Mouse (Mus musculus): ENCODE results near the gene Irf2. TPM values are rescaled to one million over a fixed set of nuclear protein-coding genes. Genes with fewer than 3 reads are reported as not detected.
A peak's percentile ranks its signal among the peaks of the same experiment; 100 is the strongest.
"Not testable (repeated sequence)": the region's sequence is repeated elsewhere in the genome, so short reads cannot be mapped to it uniquely, and the experiment has no call there.

Irf2 gene
- polyA plus RNA-seq, 1 experiment = 9.7 TPM

DNA sequence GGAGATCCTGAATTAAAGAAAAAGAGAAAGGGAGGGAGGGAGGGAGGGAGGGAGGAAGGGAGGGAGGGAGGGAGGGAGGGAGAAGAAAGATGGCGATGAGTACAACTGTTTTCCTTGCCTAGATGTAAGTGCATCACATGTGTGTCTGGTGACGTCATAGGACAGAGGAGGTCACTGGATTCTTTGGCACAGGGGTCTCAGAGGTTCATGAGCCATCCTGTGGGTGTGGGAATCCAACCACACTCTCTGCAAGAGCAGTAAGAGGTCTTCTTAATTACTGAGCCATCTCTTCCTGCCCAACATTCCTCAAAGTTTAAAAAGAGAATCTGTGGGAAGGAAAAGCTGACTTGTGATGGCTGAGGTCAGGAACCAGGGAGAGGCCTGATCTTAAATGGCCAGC, 28.0 kb upstream of the Irf2 start:
- no peak for DNase-seq (ENCODE audit: low read depth)
- no peak for TF ChIP-seq CTCF (IDR thresholded peaks at IDR 0.05; ENCODE audit: borderline replicate concordance, extremely low read depth, insufficient read depth, insufficient read length)
- no peak for TF ChIP-seq POLR2A (IDR thresholded peaks at IDR 0.05; ENCODE audit: borderline replicate concordance, extremely low read depth, insufficient read depth, insufficient read length, poor library complexity, severe bottlenecking)

DNA sequence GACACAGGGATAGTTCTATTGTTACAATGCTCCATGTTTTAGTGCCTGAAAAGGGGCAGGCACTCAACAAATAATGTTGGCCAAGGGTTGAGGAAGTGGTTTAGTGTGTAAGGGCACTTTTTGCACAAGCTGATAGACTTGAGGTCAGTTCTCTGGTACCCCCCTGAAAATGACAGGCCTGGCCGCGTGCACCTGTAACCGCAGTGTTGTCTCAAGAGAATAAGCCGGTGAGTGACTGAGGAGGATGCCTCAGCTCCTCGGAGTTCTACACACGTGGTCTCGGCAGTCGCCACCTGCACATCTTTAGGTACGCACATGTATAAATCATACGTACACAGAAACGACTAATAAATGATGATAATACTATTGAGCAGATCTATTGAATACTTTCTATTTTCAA, 26.4 kb upstream of the Irf2 start:
- TF ChIP-seq POLR2A (IDR thresholded peaks at IDR 0.05; ENCODE audit: borderline replicate concordance, extremely low read depth, insufficient read depth, insufficient read length, poor library complexity, severe bottlenecking) (no peak), CTCF (IDR thresholded peaks at IDR 0.05; ENCODE audit: borderline replicate concordance, extremely low read depth, insufficient read depth, insufficient read length) (no peak)
- no peak for DNase-seq (ENCODE audit: low read depth)

DNA sequence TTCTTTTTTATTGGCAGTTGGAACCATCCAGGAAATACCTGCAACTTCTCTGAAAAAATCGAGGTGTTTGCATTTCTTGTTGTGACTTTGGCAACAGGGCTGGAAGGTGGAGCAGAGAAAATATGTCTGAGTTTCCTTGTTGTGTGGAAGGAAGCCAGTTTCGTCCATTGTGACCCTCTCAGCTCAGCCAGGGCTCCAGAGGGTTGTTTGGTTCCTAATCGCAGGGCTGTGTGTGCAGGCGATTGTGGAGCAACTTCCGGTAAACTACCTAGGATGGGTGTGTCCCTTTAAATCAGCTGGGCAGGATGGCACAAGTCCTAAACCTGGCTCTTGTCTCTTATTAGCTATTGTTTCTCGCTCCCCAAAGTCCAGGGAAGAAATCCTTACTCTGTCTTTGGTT, 25.7 kb upstream of the Irf2 start:
- TF ChIP-seq POLR2A (IDR thresholded peaks at IDR 0.05; ENCODE audit: borderline replicate concordance, extremely low read depth, insufficient read depth, insufficient read length, poor library complexity, severe bottlenecking) = no peak
- no peak for TF ChIP-seq CTCF (IDR thresholded peaks at IDR 0.05; ENCODE audit: borderline replicate concordance, extremely low read depth, insufficient read depth, insufficient read length)
- no peak for DNase-seq (ENCODE audit: low read depth)

DNA sequence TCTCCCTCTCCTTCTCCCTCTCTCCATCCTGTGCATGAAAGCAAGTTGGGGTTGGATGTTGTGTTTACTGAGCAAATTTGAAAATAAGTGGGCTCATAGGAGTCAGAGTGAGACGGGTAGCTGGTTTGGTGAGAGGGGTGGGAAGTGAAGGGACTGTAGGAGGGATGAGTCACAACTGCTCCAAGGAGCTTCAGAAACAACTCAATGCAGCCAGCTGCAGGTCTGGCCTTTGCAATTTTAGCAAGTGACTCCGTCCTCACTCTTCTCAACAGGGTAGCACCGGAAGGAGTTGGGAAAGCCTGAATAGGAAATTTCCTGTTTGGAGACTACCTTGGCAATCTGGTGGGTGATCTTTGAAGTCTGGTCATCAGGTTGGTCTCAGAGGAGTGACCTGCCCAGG, 25.1 kb upstream of the Irf2 start:
- no peak for DNase-seq (ENCODE audit: low read depth)
- TF ChIP-seq POLR2A (IDR thresholded peaks at IDR 0.05; ENCODE audit: borderline replicate concordance, extremely low read depth, insufficient read depth, insufficient read length, poor library complexity, severe bottlenecking) = no peak
- no peak for TF ChIP-seq CTCF (IDR thresholded peaks at IDR 0.05; ENCODE audit: borderline replicate concordance, extremely low read depth, insufficient read depth, insufficient read length)

DNA sequence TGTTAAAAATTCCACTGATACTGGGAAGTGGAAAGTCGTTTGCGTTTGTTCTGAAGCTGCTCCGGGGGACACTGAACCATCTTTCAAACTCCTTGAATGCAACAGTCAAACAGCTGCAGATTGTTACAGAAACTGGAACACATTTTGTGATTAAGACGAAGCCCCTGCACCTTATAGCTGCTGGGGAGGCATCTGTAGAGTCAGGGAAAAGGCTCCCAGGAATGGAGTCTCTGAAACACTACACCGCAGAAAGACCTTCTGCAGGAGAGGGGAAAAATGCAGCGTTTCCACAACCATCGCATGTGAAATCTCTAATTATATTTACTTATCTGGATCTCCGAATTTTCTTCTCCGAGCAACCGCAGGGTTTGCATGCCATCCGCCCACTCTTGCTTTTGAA, 23.1 kb upstream of the Irf2 start:
- no peak for DNase-seq (ENCODE audit: low read depth)
- TF ChIP-seq POLR2A (IDR thresholded peaks at IDR 0.05; ENCODE audit: borderline replicate concordance, extremely low read depth, insufficient read depth, insufficient read length, poor library complexity, severe bottlenecking) (no peak), CTCF (IDR thresholded peaks at IDR 0.05; ENCODE audit: borderline replicate concordance, extremely low read depth, insufficient read depth, insufficient read length) (no peak)

DNA sequence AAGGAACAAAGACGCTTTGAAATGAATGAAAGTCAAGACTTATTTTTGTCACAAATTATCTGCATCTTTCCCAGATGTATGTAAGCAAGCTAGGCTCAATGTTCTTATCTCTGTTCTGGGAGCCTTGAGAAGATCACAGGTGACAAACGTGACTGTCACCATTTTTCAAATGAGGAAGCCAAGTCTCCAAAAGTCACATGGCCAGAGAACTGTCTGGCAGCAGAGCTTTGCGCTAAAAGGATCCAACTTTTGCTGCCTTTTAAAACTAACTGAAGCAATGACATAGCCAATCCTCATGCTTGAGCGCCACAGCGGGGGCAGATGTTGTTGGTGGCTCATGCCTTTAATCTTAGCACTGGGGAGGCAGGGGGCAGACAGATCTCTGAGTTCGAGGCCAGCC, 22.4 kb upstream of the Irf2 start:
- no peak for DNase-seq (ENCODE audit: low read depth)
- no peak for TF ChIP-seq CTCF (IDR thresholded peaks at IDR 0.05; ENCODE audit: borderline replicate concordance, extremely low read depth, insufficient read depth, insufficient read length)
- TF ChIP-seq POLR2A (IDR thresholded peaks at IDR 0.05; ENCODE audit: borderline replicate concordance, extremely low read depth, insufficient read depth, insufficient read length, poor library complexity, severe bottlenecking) = no peak

DNA sequence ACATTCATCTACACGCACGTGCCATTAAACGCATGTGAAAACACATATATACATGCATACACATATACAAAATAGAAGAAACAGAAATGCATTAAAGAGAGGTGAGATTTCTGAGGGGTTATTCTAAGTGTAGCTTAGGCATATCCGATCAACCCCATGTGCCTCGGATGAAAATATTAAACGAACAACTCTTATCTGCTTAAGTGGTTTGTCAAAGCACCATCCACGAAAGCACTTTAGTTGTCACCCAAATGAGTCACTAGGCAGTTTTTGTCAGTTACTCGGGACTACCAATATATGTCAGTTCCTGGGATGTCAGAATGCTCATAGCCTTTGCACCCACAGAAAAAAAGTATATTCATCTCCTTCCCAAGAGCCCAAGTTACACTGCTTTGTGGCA, 21.2 kb upstream of the Irf2 start:
- no peak for DNase-seq (ENCODE audit: low read depth)
- TF ChIP-seq POLR2A (IDR thresholded peaks at IDR 0.05; ENCODE audit: borderline replicate concordance, extremely low read depth, insufficient read depth, insufficient read length, poor library complexity, severe bottlenecking) (no peak), CTCF (IDR thresholded peaks at IDR 0.05; ENCODE audit: borderline replicate concordance, extremely low read depth, insufficient read depth, insufficient read length) (no peak)

DNA sequence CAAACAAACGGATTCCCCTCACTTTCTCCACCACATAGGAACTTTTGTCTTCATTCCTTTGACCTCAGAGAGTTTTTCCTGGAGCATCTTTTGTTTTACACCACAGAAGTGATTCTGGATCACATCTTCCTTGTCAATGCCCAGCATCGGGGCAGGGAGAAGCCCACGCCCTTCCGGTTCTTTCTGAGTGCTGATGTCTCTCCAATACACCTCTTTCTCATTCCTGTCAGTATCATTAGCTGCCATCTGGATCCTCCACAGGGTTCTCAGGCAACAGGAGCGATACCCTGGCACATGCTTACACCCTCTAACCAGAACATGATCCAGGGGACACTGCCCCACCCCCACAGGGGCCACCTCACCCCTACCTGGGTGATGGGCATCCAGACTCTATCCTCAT, 20.8 kb upstream of the Irf2 start:
- TF ChIP-seq CTCF (IDR thresholded peaks at IDR 0.05; ENCODE audit: borderline replicate concordance, extremely low read depth, insufficient read depth, insufficient read length) = no peak
- TF ChIP-seq POLR2A (IDR thresholded peaks at IDR 0.05; ENCODE audit: borderline replicate concordance, extremely low read depth, insufficient read depth, insufficient read length, poor library complexity, severe bottlenecking) = no peak
- DNase-seq (ENCODE audit: low read depth) = no peak

DNA sequence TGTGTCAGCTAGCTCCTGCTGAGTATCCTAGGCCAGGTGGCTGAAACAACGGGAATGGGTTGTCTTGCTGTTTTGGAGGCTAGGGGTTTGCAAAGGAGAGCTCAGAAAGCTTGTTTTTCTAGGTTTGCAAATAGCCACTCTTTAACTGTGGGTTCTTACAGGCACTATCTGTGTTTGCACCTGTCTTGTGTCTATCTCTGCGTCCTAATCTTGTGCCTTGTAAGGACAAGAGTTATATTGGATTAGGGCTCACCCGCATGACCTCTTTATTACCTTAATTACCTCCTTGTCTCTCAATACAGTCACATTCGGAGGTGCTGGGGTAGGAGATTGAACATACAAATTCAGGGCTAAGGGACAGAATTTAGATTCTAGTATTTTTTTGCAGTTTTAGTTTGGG, 18.9 kb upstream of the Irf2 start:
- no peak for DNase-seq (ENCODE audit: low read depth)
- TF ChIP-seq CTCF (IDR thresholded peaks at IDR 0.05; ENCODE audit: borderline replicate concordance, extremely low read depth, insufficient read depth, insufficient read length) (no peak), POLR2A (IDR thresholded peaks at IDR 0.05; ENCODE audit: borderline replicate concordance, extremely low read depth, insufficient read depth, insufficient read length, poor library complexity, severe bottlenecking) (no peak)

DNA sequence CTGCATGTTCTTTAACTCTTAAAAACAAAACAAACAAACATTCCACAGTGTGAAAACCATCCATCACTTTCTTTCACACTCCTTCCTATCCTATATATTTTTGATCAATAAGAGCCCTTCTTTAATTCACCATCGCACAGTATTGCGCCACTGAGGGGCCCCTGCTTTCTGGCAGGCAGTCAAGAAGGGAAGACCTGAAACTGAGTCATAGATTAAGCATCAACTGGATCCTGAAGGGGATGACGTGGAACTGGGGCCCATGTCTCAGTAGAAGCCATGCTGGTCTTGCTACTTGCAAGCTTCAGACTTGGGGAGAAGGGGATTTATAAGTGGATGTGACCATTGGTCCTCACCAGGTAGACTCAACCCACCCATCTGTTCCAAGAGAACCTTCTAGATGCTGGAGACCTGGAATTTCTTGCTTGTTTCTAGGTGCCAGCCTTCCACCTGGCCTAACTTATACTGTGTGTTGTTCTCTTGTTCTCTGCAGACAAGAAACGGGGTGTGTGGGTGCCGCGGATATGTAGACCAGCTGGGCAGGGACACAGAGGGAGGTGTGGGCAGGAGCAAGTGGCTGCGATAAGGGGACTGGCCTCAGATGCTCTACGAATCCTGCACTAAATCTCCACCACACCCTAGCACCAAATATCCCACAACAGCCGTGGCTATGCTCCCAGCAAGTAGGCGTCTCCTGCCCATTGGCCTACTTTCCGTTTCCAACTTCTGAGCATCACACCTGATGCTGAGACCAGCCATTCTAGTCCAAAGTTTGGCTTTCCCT, 18.3 kb upstream of the Irf2 start:
- no peak for DNase-seq (ENCODE audit: low read depth)
- TF ChIP-seq CTCF (IDR thresholded peaks at IDR 0.05; ENCODE audit: borderline replicate concordance, extremely low read depth, insufficient read depth, insufficient read length) (no peak), POLR2A (IDR thresholded peaks at IDR 0.05; ENCODE audit: borderline replicate concordance, extremely low read depth, insufficient read depth, insufficient read length, poor library complexity, severe bottlenecking) (no peak)

DNA sequence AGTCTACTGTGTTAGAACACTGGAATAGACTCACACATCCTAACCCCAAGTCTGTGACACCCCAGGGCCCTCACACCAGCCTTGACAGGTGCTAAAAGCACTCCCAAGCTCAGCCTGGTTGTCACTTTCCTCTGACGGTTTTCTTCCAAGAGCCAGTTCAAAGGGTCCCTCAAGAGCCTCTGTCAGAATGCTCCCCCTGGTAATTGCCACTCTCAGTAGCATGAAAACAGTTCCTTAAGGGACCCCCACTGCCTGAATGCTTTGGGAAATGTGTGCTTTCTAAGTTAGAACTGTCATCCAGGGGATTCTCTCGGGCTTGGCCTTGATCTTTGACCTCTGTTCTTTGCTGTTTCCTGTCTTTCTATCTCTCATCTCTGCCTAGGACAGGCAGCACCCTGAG, 17.0 kb upstream of the Irf2 start:
- DNase-seq (ENCODE audit: low read depth) = peak; percentile 21
- no peak for TF ChIP-seq CTCF (IDR thresholded peaks at IDR 0.05; ENCODE audit: borderline replicate concordance, extremely low read depth, insufficient read depth, insufficient read length)
- no peak for TF ChIP-seq POLR2A (IDR thresholded peaks at IDR 0.05; ENCODE audit: borderline replicate concordance, extremely low read depth, insufficient read depth, insufficient read length, poor library complexity, severe bottlenecking)

DNA sequence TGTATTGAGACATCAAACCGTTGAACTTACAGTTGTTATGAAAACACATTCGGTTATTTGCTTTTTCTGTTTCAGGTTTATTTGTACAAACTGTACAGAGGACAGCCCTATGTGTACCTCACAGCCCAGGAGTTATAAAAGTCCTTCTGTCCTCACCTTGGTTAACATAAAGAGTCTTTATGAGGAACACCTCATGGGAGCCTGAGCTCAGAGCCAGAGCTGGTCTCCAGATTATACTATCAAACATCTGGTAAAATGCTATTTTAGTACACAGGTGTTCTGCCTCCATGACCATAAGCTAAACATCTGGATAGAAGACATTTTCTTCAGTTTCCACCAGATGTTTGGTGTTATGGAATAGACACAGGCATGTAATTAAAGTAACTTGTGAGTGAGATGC, 13.1 kb upstream of the Irf2 start:
- no peak for TF ChIP-seq CTCF (IDR thresholded peaks at IDR 0.05; ENCODE audit: borderline replicate concordance, extremely low read depth, insufficient read depth, insufficient read length)
- no peak for TF ChIP-seq POLR2A (IDR thresholded peaks at IDR 0.05; ENCODE audit: borderline replicate concordance, extremely low read depth, insufficient read depth, insufficient read length, poor library complexity, severe bottlenecking)

DNA sequence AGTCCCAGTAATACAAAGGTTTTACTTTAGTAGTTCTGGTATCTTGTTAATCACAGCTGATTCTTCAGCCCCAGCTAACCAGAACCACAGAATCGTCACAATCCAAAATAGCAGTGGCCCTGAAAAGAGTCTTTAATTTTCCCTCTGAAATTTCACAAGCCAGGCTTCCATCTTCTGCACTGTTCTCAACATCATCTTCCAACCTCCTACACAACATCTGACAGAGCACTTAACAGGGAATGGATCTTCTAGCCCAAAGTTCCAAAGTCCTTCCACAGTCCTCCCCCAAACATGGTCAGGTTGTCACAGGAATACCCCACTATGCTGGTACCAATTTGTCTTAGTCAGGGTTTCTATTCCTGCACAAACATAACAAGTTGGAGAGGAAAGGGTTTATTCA, 9.9 kb upstream of the Irf2 start:
- DNase-seq (ENCODE audit: low read depth) = not testable (repeated sequence)

More for the DNA sequence above, 13.1 kb upstream of the Irf2 start:
- DNase-seq (ENCODE audit: low read depth) = no peak

Data from brain, embryonic 14.5 days (tissue).